Mouse (Mus musculus) adrenal gland, postnatal 36 days (tissue): ENCODE data around the gene Cmas. TPM values are rescaled to one million over a fixed set of nuclear protein-coding genes. Genes with fewer than 3 reads are reported as not detected.

Experiments
- DNase-seq, 2 experiments: peaks; one replicate each; pipeline ENCODE4 v3.0.0; 2021; ENCODE audit warnings: mixed read lengths in 1 of 2
- total RNA-seq, 2 experiments: library from RNA; stranded (reverse); gene quantifications; 2 replicates each; pipeline ENCODE4 v1.2.3; 2021

The Cmas gene
- total RNA-seq, 2 experiments from 2014 or later, result 28.9 to 33.3 TPM

GRCm38 (mm10) chr6:142793468-142793867, 37.0 kb downstream of the Cmas start:
- no peak for DNase-seq

- DNase-seq, result no peak
Observed at GRCm38 (mm10) chr6:142795087-142795486, 38.6 kb downstream of the Cmas start.

- no peak for DNase-seq
Observed at GRCm38 (mm10) chr6:142795655-142796441, 39.4 kb downstream of the Cmas start.

GRCm38 (mm10) chr6:142797996-142798395, 41.5 kb downstream of the Cmas start:
- no peak for DNase-seq

- DNase-seq, result no peak
Observed at GRCm38 (mm10) chr6:142798837-142799236, 42.4 kb downstream of the Cmas start.

- no peak for DNase-seq
Observed at GRCm38 (mm10) chr6:142799704-142800374, 43.4 kb downstream of the Cmas start.

- no peak for DNase-seq
Observed at GRCm38 (mm10) chr6:142801687-142802086, 45.2 kb downstream of the Cmas start.

- DNase-seq, result no peak
Observed at GRCm38 (mm10) chr6:142802617-142803525, 46.4 kb downstream of the Cmas start.

- DNase-seq, result no peak
Observed at GRCm38 (mm10) chr6:142804402-142804801, 47.9 kb downstream of the Cmas start, which contains the start of gene Sult6b2. Gene Sult6b2, minus strand, starts transcription at chr6:142804502.

- DNase-seq, result no peak
Observed at GRCm38 (mm10) chr6:142806326-142806725, 49.8 kb downstream of the Cmas start.

- no peak for DNase-seq
Observed at GRCm38 (mm10) chr6:142809373-142810098, 53.0 kb downstream of the Cmas start.

GRCm38 (mm10) chr6:142810239-142810638, 53.8 kb downstream of the Cmas start:
- DNase-seq, result no peak

GRCm38 (mm10) chr6:142812969-142813368, 56.5 kb downstream of the Cmas start:
- no peak for DNase-seq

- DNase-seq, result no peak
Observed at GRCm38 (mm10) chr6:142814011-142814410, 57.5 kb downstream of the Cmas start.

GRCm38 (mm10) chr6:142814495-142814921, 58.0 kb downstream of the Cmas start:
- peak; percentile 80 to 84 for DNase-seq

- DNase-seq, result no peak
Observed at GRCm38 (mm10) chr6:142815513-142815912, 59.0 kb downstream of the Cmas start.

- no peak for DNase-seq
Observed at GRCm38 (mm10) chr6:142818306-142818705, 61.8 kb downstream of the Cmas start.

- no peak for DNase-seq
Observed at GRCm38 (mm10) chr6:142823008-142823787, 66.7 kb downstream of the Cmas start.
